Comparison of ENCODE assay signal across 8 mouse cellular contexts in genomic region chr5:65106876-65107772, GRCm38 (mm10). TPM values are rescaled to one million over a fixed set of nuclear protein-coding genes. Genes with fewer than 3 reads are reported as not detected.
DNase-seq lines count a peak whose midpoint lies in the region; ATAC-seq lines count a peak whose summit lies in the region.

Klhl5 (plus strand) TSS chr5:65107539.

- H3K4me1 ChIP-seq in megakaryocyte, embryonic 14.5 days, result peaks cover 53% of the 10 kb centered on the region

- 0 out of 2 replicates have a peak, but pooled peaks cover 3% of the 10 kb centered on the region for H3K9me3 ChIP-seq in megakaryocyte, embryonic 14.5 days

- H3K4me3 ChIP-seq in megakaryocyte, embryonic 14.5 days (replicated peaks), result peak within 1 kb of the TSS; percentile 95

- peak; percentile 89 for DNase-seq in adipocyte (ENCODE audit: low spot score)
- peak; percentile 89 for DNase-seq in embryo, embryonic 10 days (ENCODE audit: low spot score)
- DNase-seq in gastrocnemius, postnatal 14 days, result peak; percentile 92
- peak; percentile 38 to 74 for DNase-seq in left cerebral cortex, adult 9 months (ENCODE audit: low spot score in 2 of 2)
- DNase-seq in right cerebral cortex, postnatal 10 days (ENCODE audit: low spot score in 2 of 2), result peak; percentile 89 to 90
- DNase-seq in urinary bladder, postnatal 14 days (ENCODE audit: low spot score), result peak; percentile 92

- intact Hi-C loops in gastrocnemius, postnatal 14 days (cut with DNase I; ENCODE audit: low total_unique reads), result no loop called here

- peak; percentile 70 for ATAC-seq in inflammation-experienced regulatory T-cells, adult 6 months

- peaks cover 4% of the 10 kb centered on the region for H3K36me3 ChIP-seq in megakaryocyte, embryonic 14.5 days (replicated peaks; ENCODE audit: low read length)

- no peaks in the 10 kb centered on the region for H3K27me3 ChIP-seq in megakaryocyte, embryonic 14.5 days (replicated peaks)

RNA-seq across cellular contexts. Expression of gene Klhl5, which starts in this region (rescaled TPM):
- total RNA-seq in gastrocnemius, postnatal 14 days (2021), result 10 to 100 TPM in 1 of 2 experiments, 1 to 10 TPM in 1; 9.0 to 10.0 TPM
- 1 to 10 TPM; 4.0 to 9.7 (median 9.1) TPM for polyA plus RNA-seq in inflammation-experienced regulatory T-cells, adult 6 months (2017; shearing (Covaris generic))
- 6.1 and 11.0 TPM in 2 replicates for polyA plus RNA-seq in megakaryocyte, embryonic 14.5 days (2012; ENCODE audit: insufficient read depth, low replicate concordance)

Comparison
In these comparisons a context has a peak if more than half of its experiments do, and no peak if none do; other contexts are left out.
1. Peak in every context shown above with its lines: DNase-seq, ATAC-seq and H3K4me3 ChIP-seq.